Mouse (Mus musculus) CH12.LX (cell line): ENCODE results near the gene Dgkg.

ENCODE experiments used
- CTCF ChIP-seq, 2 experiments: IDR thresholded peaks in 1 of 2; conservative IDR thresholded peaks in 1 of 2; 2 replicates each; pipeline ENCODE4 v1.5.1; 2011 to 2012; ENCODE audit warnings: low read depth in 2 of 2, low read length in 2 of 2, improper control_type of control experiment in 1 of 2, inconsistent platforms in 1 of 2, mild to moderate bottlenecking in 1 of 2, moderate library complexity in 1 of 2
- MYC ChIP-seq: IDR thresholded peaks from 2 replicates; pipeline ENCODE4 v1.6.1; 2011; ENCODE audit warnings: low read depth, mild to moderate bottlenecking, improper control_type of control experiment, low read length
- POLR2A ChIP-seq: IDR thresholded peaks from 2 replicates; pipeline ENCODE4 v1.6.1; 2011; ENCODE audit warnings: low read depth, mild to moderate bottlenecking, improper control_type of control experiment, low read length

DNA sequence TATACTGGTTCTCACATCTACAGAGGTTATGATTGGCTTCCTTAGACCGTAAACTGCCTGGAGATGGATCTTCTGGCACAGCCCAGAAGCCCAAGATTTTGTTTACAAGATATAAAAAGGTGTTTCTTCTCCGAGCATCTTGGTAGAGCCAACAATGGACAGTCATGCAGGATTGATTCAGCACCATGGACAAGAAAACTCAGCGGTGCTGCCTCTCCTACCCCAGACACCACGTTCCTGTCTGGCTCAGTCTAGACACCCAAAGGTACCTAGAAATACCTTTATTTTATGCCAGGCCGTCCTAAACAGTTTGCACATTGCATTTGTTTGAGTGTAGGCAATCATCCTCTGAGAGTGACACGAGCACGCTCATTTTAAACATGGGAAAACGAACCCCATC lies 21.3 kb downstream of the Dgkg start:
- TF ChIP-seq MYC (no peak), POLR2A (no peak), CTCF (conservative IDR thresholded peaks at IDR 0.05 in 1 of 2, IDR thresholded peaks at IDR 0.05 in 1 of 2; ENCODE audit: low read depth in 2 of 2, low read length in 2 of 2) (no peak)
